Mouse (Mus musculus): ENCODE results near the gene Lrrc40.
"Not testable (repeated sequence)": the region's sequence is repeated elsewhere in the genome, so short reads cannot be mapped to it uniquely, and the experiment has no call there.

Gene Lrrc40

DNA sequence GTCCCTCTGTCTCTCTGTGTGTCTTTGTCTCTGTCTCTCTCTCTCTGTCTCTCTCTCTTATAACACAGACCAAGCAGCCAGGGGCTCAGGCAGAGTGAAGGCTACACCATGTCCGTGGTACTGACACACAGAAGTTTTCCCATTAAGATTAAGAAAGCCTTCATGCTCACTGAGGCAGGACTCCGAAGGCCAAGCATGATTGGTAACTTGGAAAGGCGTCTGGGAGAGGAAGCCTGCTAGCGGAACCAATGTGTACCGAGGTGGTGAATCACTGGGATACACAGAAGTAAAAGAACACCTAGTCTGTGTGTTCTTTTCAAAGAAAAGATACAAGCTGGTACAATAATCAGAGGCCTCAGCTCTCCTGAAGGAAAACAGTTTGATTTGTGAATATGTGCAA lies 41.4 kb downstream of the Lrrc40 start:
- DNase-seq (ENCODE audit: low read depth, low spot score) = no peak

DNA sequence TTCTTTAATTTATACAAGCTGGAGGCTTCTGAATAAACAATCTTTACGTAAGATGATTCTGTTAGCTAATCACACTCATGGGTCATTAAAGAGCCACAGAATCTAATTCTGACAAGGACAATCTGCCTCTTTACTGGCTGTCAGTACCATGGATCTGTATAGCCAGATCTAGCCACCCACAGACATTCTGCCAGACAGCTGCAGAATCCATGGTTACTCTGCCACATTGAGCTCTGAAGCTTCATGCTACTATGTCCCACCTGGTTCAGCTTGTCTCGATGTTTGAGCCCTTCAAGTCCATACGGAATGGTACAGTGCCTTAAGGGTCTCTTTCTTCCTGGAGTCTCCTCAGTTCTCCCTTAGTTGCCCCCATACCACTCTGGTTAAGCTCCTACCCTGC lies 55.1 kb downstream of the Lrrc40 start:
- DNase-seq (ENCODE audit: low read depth, low spot score) = no peak

DNA sequence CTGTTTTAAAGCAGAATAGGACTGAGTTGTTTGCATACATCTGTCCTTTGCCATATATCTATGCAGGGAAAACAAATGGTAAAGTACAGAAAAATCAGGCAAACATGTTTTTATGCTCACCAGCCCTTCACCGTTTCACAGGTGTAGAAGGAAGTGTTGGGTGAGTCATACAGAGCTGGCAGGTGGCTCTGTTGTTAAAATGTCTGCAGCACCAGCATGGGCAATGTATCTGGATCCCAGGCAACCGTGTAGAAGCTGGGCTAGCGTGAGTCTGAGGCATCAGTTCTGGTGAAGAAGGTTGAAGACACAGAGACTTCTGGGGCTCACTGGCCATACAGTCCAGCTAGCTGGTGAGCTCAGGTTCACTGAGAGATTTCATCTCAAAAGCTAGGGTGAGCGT lies 57.5 kb downstream of the Lrrc40 start:
- no peak for DNase-seq (ENCODE audit: low read depth, low spot score)

DNA sequence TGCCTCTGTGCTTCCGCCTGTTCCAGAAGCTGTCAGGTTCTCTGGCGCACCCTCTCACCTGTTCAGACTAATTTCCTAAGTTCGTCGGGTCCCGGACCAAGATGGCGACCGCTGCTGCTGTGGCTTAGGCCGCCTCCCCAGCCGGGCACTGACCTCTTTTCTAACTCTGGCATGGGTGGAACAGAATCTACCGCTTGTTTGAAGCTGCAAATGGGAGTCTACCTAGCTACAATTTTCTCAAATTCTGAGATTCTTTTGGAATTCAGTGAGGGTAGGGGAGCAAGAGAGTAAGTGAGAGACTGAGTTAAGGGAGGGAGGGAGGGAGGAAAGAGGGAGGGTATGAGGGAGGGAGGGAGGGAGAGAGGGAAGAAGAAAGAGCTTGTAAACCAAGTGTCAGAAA lies 65.6 kb downstream of the Lrrc40 start:
- peak; percentile 24 for DNase-seq (ENCODE audit: low read depth, low spot score)

DNA sequence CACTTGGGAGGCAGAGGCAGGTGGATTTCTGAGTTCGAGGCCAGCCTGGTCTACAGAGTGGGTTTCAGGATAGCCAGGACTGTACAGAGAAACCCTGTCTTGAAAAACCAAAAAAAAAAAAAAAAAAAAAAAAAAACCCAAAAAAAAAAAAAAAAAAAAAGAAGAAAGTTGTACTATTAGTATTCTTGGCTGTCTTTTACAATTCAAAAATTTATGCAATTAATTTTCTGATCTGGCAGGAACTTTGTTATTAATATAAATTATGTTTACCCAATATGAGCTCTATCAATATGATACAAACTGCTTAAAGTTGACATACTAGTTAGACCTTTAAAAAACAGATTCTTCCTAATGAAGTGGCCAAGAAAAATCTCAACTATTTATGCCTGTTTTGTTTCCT lies 66.1 kb downstream of the Lrrc40 start:
- DNase-seq (ENCODE audit: low read depth, low spot score) = not testable (repeated sequence)

DNA sequence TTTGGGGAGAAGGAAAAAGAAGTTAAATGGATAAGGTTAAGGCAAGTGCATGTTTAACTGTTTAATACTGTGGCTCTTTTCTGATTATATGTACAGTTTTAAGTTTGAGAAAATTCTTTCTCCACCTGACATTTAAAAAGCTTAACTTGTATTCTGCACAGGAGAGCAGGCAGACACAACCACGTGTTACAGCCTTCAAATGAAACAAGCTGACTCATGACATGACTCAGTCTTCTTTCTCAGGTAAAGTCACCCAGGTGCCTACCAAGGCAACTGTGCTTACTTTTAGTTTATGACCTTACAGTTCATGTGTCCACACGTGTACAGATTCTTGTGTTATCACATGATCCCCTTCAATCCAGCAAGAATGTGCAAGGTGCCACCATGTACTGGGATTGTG lies 67.0 kb downstream of the Lrrc40 start:
- no peak for DNase-seq (ENCODE audit: low read depth, low spot score)

DNA sequence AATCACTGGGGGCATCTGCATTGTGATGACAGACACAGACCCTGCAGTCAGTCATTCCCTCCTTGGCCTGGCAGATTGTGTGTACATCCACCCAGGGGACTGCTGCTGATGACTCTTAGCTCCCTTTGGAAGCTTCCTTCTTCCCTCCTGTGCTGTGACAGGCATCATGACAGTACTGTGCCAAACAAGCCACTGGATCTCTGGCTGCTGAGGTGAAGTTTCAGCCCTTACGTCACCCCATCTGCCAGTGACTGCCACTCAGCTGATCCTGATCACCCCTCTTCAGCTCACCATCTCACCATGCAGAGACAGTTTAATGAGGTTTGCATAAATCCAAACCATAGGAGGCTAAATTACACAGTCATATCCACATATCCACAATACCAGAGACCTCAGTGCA lies 68.8 kb downstream of the Lrrc40 start:
- DNase-seq (ENCODE audit: low read depth, low spot score) = no peak

All from WW6 (cell line).